Mouse (Mus musculus) inflammation-experienced regulatory T-cells, adult 6 months (primary cell): ENCODE results near the gene Nrp2. TPM values are rescaled to one million over a fixed set of nuclear protein-coding genes. Genes with fewer than 3 reads are reported as not detected.

Experiments used
- ATAC-seq: one replicate; pipeline ENCODE4 v1.8.0; 2017
- polyA plus RNA-seq, 3 experiments: library from polyadenylated mRNA; unstranded; fragments of 100-300 nt; shearing (Covaris generic); gene quantifications; one replicate each; pipeline ENCODE4 v1.2.1; 2017

Gene Nrp2
- polyA plus RNA-seq, 3 experiments from 2014 or later, result 0.05 TPM; not detected in 2

DNA sequence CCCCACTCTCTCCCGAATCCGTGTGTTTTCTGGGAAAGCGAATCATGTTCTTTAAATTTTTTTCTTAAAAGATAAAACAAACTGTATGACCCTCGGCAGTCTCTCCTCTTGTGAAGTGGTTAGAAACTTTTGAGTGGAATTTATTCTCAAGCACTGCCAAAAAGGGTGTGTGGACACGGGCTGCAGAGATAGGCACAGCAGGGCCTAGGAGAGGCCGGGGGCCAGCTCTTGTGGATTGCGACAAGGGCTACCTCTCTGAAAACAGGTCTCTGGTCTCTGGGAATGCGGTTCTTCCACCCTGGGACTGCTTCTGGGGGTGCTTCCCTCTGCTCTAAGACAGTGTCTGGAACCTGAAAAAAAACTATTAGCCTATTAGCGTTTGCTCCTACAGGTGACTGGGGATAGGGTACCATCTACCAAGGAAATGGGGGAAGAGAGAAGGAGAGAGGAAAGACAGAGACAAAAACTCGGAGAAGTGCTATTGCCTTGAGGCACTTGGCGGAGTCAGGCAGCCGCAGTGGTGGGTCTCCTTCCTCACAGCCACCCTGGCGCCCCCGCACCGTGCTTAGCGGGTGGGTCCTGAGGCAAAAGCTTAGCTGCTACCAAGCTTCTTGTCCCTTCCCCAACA is 1.9 kb downstream of the Nrp2 start:
- no peak for ATAC-seq

DNA sequence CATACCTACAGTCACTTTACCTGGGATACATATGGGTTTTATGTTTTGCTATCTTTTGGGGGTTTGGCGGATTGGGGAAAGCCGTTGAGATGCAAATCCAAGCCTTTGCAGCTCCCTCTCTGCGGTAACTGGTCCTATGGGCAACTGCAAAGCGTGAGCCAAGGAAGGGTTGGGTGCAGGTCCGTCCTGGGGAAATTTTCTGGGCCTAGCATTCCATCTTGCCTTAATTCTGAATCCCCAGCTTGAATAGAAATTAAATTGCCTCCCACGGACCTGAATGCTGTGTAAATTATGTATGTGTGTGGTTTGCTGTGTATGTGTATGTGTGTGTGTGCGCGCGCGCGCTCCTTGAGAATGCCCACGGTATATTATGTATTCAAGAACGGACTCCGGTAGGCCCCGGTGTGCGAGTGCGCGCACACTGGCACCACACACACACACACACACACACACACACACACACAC is 2.5 kb downstream of the Nrp2 start:
- ATAC-seq, result no peak

DNA sequence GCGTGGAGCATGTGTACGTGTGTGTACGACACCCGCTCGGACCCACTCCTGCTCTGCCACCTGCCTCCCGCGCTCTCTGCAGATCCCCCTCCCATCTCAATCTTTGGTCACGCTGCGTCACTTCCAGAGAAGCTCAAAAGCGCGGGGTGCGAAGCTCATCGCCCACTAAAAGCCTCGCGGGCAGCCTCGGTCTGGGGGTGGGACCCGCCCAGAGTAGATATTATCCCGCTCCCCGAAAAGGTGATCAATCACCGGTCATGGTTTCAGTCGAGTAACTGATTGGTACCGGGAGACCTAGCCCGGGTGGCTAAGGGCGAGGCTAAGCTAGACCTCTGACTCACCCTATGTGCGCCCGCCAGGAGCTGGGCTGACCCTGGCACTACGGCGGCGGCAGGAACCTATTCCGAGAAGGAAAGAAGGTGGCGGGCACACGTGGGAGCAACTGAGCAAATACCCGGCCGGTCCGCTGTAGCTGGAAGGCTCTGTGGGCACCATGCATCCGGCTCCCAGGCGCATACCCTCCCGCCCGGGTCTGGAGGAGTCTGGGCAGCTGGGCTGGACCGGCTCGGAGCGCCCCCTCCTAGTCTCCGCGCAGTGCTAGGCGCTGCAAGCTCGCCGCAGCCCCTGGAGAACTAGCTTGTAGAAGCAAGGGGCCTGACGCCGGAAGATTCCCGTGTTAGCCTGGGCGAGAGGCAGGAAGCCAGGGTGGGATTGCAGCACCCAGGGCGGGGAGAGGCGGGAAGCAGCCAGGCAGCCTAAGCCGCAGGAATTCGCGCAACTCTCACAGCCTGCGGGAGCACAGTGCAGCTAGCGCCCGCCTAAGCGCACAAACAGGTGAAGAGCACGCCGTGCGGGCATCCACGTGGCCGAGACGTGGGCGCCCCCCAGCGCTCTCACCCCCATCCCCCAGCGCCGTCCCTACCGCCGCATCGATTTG is 3.3 kb downstream of the Nrp2 start:
- no peak for ATAC-seq

DNA sequence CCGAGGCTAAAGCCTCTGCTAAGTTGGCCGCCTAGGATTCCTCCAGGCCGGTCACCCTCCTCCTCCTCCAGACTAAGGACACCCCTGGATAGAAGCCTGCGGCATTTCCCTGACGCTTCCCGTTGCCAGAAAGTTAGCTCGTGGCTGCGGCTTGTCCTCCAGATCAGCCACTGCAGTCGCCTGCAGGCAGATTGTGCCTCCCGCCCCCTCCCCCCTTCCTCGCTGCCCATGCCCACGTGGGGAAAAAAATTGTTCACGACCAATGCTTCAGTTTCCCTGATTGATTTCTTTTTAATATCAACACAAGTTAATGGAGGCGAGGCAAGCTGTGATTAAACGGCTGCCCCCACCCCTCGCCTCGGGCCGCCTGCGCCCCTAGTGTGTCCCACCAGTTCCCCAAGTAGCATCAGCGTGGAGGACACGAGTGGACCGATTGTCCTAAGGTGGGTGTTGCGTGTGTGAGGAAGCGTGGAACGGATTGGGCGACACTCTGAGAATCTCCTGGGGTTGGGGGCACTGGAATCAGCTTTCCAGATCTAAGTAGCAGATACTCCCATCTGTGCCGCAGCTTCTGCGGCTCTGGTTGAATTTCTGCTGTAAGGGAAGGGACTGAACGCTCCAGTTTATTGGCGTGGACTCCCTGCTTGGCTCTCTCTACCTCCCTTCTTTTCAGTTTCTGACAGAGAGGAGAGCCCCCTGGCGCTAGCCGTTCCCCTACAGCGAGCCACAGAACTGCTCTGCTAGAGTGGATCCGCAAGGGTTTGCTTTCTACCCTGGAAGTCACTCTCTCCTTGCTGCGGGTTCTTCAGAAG is 4.2 kb downstream of the Nrp2 start:
- ATAC-seq, result no peak

DNA sequence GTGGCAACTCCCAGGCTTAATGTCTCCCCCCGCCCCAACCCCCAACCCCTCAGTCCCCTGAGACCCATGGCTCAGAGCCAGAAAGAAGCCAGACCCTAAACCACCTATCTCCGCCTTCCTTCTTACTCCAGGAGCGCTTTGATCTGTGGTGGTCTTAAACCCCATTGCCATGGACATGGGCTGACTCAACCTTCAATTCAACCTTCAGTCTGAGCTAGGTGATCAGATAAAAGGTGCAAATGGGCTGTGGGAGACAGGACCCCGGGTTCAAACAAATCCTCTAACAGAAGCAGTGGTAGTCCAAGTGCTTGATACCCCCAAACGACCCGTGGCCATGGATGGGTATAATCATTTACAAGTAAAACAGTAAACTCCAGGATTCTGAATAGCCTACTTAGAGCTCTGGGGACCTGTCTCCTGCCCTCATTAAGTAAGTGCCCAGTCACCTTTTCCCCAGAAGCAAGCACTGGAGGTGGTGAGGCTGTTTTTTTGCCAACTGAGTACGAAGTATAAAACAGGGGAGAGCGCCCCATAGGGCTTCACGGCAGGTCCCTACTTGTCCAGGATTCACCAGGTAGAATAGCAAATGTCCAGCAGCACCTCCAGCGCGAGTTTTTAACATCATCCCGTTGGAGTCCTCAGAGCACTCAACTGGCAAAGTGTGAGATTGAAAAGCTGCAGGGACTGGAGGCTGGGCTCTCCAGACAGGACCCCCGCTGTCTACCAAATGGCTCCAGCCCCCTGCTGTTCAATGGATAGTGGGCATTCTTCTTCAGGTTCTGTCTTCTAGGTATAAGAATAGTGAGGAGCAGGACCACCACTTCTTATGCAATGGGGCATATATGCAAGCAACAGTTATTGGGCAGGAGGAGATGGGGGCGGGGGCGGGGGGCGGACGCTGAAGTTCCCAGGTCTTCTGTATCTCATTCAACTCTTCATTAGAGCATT is 5.1 kb downstream of the Nrp2 start:
- ATAC-seq, result no peak

DNA sequence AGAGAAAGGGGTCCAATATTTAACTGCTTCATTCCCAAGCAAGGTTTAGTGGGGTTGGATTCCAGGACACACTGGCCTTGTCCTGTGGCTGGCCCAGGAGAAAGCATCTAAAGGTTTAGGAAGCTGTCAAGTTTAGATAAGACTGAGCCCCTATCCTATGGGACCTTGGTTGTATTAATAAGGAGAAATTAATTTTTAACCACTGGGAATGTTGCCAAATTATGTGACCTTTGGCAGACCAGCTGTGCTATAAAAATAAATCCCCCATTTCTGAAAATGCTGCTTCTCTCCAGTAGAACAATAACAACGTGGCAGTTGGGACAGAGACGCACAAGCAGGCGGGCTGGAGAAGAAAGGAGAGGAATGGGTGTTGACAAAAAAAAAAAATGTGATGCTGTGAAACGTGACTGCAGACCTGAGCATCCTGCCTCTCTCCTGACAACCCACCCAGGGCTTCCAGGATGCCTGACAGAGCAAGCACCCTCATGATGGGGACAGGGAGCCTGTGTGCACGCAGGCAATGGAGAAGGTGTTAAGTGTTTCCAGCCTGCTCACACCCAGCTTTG is 6.8 kb downstream of the Nrp2 start:
- ATAC-seq, result no peak

DNA sequence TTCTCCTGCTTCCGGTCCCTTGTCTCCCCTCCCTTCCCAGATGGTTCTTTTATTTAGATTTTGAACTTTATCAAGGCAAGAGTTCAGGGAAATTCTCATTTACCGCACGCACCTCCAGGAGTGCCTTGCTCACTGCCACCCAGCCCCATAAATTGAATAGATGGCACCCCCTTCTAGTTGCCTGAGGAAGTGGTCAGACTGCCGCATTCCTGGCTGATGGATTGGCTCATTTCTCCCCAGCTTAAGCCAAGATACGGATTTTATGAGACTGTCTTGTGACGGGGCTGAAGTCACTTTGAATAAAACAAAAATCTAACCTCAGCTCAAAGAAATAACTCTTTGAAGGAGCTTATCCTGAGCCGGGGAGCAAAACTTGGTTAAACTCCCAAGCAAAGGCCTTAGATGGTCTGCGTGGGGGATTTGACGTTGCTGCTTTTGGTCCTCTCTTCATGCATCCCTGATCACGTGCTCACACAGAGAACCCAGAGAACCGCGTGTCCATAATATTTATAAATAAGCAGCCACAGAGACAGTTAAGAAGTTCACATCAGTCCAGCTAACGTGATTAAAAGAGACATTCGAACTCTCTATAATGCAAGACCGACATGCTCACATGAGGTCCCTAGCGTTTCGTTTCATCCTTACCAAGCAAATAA is 10.1 kb downstream of the Nrp2 start:
- ATAC-seq, result no peak

DNA sequence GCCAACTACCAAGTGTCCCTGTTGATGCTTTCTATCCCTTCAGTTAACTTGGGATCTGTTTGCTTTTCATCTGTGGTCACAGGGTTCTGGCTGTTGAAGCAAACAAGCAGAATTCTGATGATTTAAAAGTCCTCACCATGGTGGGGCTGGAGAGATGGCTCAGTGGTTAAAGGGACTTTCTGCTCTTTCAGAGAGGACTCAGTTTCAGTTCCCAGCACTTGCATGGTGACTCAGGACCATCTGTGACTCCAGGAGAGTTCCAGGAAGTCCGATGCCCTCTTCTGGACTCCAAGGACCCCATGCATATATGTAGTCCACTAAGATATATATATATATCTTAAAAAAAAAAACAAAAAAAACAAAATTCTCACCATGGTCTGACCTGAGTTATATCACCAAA is 11.9 kb downstream of the Nrp2 start:
- ATAC-seq, result no peak

DNA sequence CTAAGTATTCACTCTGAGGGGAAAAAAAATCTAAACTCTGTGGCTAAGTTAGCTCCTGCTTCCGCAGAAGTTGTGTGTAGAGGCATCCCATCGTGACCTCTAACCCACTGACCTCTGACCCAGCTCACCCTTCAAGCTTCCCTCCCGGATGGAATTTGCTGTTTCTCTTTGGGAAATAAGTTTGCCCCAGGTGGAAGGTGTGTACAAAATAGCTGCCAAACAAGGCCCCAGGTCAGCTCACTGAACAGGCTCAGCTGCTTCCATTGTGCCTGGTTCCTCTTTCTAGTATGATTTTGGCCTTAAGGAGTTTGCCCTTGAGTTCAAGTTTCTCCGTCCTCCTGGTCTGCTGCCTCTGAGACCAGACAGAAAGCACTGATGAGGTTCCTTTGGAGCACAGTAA is 12.6 kb downstream of the Nrp2 start:
- ATAC-seq, result no peak

DNA sequence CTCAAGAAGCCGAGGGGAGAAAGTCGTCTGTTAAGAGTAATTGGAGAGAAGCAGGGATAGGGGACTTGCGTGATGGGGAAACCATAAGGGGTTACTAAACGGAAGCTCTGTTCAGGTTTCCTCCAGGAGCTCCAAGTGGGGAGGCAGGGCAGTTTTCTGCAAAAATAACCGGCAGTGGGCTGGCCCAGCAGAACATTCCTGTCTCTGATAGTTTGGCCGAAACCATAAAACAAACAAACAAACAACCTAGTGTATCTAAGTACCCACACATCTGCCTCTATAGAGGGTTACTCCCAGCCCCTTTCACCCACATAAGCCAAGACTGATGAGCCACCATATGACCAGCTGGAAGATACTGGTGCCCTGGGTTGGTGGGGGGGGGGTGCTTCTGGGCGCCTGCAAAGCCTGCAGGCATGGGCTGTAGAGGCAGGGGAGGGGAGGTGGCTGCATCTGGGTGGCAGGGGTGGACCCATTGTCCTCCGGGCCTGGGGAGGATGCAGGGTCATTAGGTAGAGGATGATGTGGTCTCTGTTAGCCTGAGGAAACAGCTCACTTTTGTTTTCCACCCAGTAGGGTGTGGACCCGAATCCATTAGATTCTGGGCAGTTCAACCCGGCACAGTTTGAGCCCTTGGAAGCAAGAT is 13.9 kb downstream of the Nrp2 start:
- no peak for ATAC-seq

DNA sequence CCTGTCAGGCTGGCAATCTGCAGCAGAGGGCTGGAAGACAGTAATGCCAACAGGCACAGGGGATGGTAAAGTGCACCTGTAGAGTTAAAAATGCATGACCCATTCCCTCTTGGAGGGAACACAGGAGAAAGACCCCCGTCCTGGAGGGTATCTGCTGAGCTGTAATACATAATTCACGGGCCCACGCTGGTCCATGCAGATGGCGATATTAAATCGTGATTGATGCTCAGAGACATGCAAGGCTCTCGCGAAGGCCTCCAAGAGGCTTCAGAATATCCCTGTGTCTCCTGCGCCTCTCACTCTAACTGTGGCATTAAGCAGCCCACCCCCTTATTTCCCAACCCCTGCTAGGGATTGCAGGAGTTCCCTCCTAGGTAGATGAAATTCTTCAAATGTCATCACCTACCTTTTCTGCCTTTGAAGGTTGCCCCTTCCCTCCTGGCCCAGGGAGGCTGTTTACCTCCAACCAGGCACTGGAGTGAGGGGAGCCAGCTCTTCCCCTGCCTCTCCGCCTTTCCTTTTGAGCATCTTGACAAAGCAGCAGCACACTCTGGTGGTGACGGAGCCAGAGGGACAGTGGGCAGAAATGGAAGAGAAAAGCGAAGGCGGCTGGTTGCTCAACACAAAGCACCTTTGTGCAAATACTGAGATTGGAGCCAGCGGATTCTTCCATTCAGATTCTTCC is 14.6 kb downstream of the Nrp2 start:
- ATAC-seq, result no peak

DNA sequence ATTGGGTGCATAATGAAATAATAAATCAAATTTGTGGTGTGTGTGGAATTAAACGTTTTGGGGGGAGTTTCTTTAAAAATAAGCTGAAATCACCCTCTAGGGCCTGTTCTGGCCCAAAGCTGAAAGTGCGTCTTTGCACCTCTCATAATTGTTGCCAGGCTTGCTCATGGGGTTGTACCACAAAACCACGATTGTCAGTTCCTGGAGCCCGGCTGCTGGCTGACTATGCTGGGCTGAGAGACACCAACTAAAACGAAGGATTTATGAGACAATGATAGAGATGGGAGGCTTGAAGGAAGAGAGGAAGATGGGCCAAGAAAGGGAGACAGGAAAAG is 15.1 kb downstream of the Nrp2 start:
- no peak for ATAC-seq

DNA sequence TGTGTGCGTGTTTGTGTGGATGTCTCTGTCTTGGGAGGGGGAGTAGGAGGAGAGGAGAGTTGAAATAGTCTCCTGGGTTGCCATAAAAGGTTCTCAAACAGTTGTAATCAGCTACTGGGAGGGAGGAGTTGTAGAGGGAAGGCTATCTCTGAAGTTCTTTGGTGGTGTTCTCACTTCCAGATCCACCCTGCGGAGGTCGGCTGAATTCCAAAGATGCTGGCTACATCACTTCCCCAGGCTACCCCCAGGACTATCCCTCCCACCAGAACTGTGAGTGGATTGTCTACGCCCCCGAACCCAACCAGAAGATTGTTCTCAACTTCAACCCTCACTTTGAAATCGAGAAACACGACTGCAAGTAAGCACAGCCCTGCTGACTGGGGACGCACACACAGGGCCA is 15.7 kb downstream of the Nrp2 start:
- no peak for ATAC-seq

DNA sequence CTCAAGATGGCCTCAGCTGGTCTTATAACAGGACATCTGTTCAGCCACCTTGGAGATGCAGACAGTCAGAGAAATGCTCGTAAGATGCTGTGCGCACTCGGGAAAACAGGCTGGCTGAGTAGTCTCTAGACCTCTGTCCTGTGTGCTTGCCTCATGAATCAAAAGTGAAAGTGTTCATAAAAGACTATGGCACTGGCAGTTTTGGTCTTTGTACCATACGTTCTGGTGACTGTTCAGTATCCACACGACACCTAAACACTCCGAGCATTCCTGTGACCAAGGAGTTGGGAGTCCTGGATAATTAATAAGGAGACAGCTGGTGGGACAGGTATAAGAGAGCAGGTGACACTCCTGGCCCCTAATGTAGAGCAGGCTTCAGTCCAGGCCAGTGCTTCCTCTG is 16.7 kb downstream of the Nrp2 start:
- ATAC-seq, result no peak

DNA sequence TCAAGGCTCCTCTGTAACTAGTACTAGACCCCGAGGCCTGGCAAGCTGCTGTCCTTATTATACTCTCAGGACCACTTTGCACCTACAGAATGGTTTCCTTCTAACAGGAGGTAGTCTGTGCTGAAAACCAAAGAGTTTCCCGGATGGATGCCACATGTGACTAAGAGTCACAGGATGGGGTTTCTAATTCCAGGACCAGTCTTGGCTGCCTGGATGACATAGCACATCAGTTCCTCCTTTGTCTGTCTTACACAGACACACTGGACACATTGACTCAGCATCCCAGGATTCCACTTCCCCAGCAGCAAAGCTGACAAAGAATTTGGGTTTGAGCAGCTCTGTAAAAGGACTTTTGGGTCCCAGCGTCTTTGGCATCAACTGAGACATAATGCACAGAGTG is 17.1 kb downstream of the Nrp2 start:
- ATAC-seq, result no peak

DNA sequence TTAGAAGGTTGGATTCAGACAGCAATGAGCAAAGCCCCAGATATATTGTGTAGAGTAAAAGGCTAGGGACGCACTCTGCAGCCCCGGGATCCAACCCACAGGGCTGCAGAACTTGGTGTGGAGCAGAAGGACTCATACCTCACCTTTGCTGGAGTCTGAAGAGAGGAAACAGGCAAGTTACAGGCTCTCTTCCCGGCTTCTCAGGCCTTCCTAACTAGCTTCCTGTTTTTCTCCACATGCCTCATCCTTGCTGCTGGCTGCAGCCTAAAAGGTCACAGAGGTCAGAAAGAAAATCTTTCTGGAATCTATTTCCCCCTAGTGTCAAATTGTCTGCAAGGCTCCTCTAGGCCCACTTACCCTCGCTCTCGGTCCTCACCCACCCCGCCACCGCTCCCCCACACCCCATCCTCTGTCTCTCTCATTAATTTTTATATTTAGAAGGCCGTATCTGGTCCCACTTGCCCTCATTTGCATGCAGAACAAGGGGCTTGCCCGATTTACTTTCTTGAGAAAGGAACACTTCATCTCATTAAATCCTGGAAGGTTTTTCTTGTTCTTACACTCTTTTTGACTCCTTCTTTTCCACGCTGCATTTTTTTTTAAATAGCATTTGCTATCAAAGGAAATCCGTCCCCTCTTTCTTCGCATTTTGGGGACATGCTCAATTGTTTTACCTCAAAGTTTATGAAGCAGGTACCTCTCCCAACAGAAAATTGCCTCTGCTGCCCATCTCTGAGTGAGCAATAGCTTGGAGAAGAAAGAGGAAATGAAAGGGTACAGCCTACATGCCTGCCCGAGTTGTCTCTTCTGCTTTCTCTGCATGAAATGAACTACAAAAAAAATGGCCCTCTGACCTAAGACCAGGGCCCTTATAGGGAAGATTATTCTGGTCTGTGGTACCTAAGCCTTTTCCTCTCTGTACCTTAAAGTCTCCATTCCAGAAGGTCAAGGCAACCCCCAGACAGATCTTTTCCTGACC is 17.9 kb downstream of the Nrp2 start:
- no peak for ATAC-seq

DNA sequence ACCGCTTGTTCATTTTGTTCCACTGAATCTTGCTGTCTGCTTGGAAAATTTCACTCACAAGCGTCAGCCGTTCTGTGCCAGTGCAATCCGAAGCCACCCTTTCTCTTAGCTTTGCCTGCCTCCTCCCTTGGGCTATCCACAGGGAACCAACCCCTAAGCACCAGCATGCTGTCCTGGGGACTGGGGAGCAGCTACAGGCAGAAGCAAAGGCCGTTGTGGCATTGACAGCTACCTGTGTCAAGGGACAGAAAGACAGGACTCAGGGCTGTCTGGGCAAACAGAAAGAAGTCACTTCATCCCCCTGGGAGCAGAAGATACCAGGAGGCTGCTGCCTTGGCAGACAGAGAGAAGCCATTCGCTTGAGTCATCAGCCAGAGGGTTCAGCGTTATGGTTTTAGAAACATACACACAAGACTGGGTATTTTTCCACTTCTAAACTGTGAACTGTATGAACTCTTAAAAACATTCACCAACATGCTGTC is 18.7 kb downstream of the Nrp2 start:
- no peak for ATAC-seq

DNA sequence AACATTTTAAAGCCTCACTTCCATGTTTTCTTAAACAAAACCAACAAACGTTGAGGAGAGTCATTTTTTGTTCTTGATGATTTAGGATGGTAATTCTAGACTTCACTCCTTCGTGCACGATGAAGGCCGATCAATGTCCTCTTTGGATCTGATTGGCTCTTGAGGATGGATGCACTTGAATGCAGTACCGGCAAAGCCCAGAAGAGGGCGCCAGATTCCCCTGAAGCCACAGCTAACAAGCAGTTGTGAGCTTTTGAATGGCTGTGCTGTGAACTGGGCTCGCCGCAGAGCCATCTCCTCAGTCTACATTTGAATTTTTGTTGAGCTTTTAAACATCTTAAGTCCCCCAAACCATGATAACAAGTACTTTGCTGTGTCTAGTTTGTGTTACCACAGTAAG is 19.4 kb downstream of the Nrp2 start:
- ATAC-seq, result no peak

DNA sequence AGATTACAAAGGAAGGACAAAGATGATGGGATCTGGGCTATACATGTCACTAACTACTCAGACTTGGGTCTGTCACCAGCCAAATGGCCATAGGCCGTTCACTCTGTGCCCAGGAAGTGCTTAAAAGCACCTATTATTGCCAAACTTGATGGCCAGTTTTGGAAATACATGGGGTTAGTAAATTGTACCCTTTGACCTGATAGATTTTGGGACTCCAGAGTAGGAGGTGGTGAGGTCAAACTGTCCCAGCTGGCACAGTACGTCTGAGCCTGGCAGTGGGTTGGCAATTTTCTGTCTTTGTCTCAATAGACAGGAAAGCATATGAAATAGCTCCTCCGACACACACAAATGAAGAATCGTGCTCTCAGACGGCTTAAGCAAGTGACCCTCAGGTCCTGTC is 20.8 kb downstream of the Nrp2 start:
- ATAC-seq, result no peak
